Mouse (Mus musculus) forebrain, embryonic 11.5 days (tissue): ENCODE data around the gene P3h1. TPM values are rescaled to one million over a fixed set of nuclear protein-coding genes. Genes with fewer than 3 reads are reported as not detected.

Source experiments
- ATAC-seq: fragments of 200-750 bp; cut with Nextera tagmentation; replicated peaks from 2 replicates; pipeline ENCODE4 v1.8.0; 2017; ENCODE audit warnings: moderate TSS enrichment; ENCODE audit not compliant: low FRiP score
- DNase-seq: peaks from one replicate; pipeline ENCODE4 v3.0.0-alpha.2; 2017; ENCODE audit warnings: low spot score
- H3K27ac ChIP-seq: fragments of 300-500 bp; sonication (generic); 2 replicates; pipeline ENCODE4 v1.5.1; 2014; ENCODE audit warnings: low read depth, low read length
- H3K27me3 ChIP-seq: fragments of 300-500 bp; sonication (generic); 2 replicates; pipeline ENCODE4 v1.6.1; 2014; ENCODE audit warnings: mild to moderate bottlenecking, low read length, mixed read lengths; ENCODE audit not compliant: control insufficient read depth, insufficient read depth
- H3K36me3 ChIP-seq: fragments of 300-500 bp; sonication (generic); 2 replicates; pipeline ENCODE4 v1.6.1; 2014; ENCODE audit warnings: mild to moderate bottlenecking, low read length, moderate library complexity, mixed read lengths; ENCODE audit not compliant: control insufficient read depth, insufficient read depth
- H3K4me1 ChIP-seq: fragments of 300-500 bp; sonication (generic); replicated peaks from 2 replicates; pipeline ENCODE4 v1.6.1; 2014; ENCODE audit warnings: low read length, mixed read lengths; ENCODE audit not compliant: control insufficient read depth, insufficient read depth
- H3K4me2 ChIP-seq: fragments of 300-500 bp; sonication (generic); 2 replicates; pipeline ENCODE4 v1.6.1; 2014; ENCODE audit warnings: low read depth, mild to moderate bottlenecking, low read length, moderate library complexity, mixed read lengths; ENCODE audit not compliant: severe bottlenecking
- H3K4me3 ChIP-seq: fragments of 300-500 bp; sonication (generic); 2 replicates; pipeline ENCODE4 v1.5.1; 2014; ENCODE audit warnings: low read depth, low read length
- H3K9ac ChIP-seq: fragments of 300-500 bp; sonication (generic); 2 replicates; pipeline ENCODE4 v1.6.1; 2014; ENCODE audit warnings: low read length
- H3K9me3 ChIP-seq: fragments of 300-500 bp; sonication (generic); 2 replicates; pipeline ENCODE4 v1.6.1; 2016; ENCODE audit warnings: low read length, mixed read lengths; ENCODE audit not compliant: control insufficient read depth
- WGBS: fragments of 180-500 bp; shearing (Covaris S2); extraction: QIAGEN DNeasy Blood & Tissue Kit; methylation state at CpG from one replicate; pipeline ENCODE4 v1.1.7; 2014; 5-methylcytosine and 5-hydroxymethylcytosine counted together
- polyA plus RNA-seq: library from polyadenylated mRNA; unstranded; fragments of >200 nt; fragmentation: Nextera tagmentation; extraction: Ambion mirVana; gene quantifications from 2 replicates; pipeline ENCODE4 v1.2.1, GENCODE M21; 2014

The P3h1 gene
- polyA plus RNA-seq, 1 experiment from 2014 or later = 16.8 TPM

- Histone ChIP-seq H3K27ac (peak overlapping the region; percentile 78), H3K4me3 (peak overlapping the region; percentile 99), H3K9me3 (no peaks in the 10 kb centered on the region), H3K9ac (peak overlapping the region; percentile 95), H3K4me1 (no peaks in the 10 kb centered on the region; the same call in 1 of the 2 replicates), H3K36me3 (no peaks in the 10 kb centered on the region), H3K27me3 (no peaks in the 10 kb centered on the region), H3K4me2 (peak overlapping the region; percentile 61)
- peak; percentile 78 for DNase-seq
- ATAC-seq = peak; percentile 42
- under 1% methylated on average over 59 of the region's 80 CpGs for whole genome bisulfite sequencing
These were observed 61.0 kb downstream of the P3h1 start for GRCm38 (mm10) chr4:119293574-119294258.

DNA sequence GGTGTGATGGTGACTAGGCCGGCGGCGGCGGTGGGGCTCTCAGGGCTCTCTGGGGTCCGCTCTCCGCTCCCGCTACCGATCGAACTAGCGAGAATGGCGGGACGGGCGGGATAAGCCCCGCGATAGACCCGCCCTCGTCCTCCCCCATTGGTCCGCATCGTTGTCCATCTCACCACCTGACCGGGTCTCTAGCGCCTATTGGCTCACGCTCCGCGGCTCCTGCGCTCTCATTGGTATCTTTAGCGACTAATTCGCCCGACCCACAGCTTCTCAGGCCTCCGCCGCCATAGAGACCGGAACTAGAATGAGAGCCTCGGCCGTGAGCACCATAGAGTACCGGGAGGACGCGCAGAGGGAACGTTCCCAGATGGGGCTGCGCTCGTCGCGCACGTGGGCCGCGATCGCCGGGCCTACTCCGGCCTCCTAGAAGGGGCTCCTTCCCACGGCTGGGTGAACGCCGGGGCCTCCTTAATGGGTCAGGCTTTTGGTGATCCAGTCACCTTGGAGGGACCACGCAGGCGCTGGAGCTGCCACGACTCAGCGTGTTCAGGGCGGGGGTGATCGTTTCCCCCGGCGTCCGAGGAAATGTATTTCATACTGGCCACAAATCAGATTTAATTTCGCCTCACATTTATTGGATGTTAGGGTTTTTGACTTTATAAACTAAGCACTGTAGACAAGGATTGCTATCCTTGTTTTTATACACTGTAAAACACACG, 61.9 kb downstream of the P3h1 start, which contains the start of gene Ybx1:
Gene Ybx1 (minus strand): TSS at position 190 of the 719 bp plus-strand sequence.
- DNase-seq (peak; percentile 99), ATAC-seq (peak; percentile 100)
- under 1% methylated on average over 61 of the region's 61 CpGs for WGBS
- no peaks in the 10 kb centered on the region; the same call in 1 of the 2 replicates for H3K4me1 ChIP-seq
- peak within 1 kb of the TSS; percentile 83 for H3K27ac ChIP-seq
- no peaks in the 10 kb centered on the region for H3K27me3 ChIP-seq
- peak within 1 kb of the TSS; percentile 99 for H3K4me3 ChIP-seq
- H3K4me2 ChIP-seq = peak within 1 kb of the TSS; percentile 61
- no peaks in the 10 kb centered on the region for H3K9me3 ChIP-seq
- peak within 1 kb of the TSS; percentile 95 for H3K9ac ChIP-seq
- no peaks in the 10 kb centered on the region for H3K36me3 ChIP-seq

DNA sequence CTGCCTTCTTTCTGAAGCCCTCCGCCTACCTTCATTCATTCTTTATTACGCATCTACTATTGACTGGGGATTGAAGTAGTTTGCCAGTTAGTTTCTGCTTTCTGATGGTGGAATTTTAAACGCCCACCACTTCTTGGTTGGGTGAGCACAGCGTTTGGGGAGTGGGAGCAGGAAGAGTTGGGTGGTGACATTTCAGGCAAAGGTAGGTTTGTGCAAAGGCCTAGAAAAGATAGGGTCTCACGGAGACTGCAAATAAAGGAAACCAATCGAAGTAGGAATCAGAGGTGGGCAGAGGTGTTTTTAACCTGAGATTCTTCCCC, 62.4 kb downstream of the P3h1 start:
- Histone ChIP-seq H3K27ac (peak overlapping the region; percentile 83; the same call in 1 of the 2 replicates), H3K4me2 (peak overlapping the region; percentile 51), H3K27me3 (no peaks in the 10 kb centered on the region), H3K9ac (peak overlapping the region; percentile 77), H3K9me3 (no peaks in the 10 kb centered on the region), H3K4me3 (peak overlapping the region; percentile 99), H3K36me3 (no peaks in the 10 kb centered on the region), H3K4me1 (no peaks in the 10 kb centered on the region; the same call in 1 of the 2 replicates)
- ATAC-seq (no peak), DNase-seq (no peak)
- 6% methylated on average over 6 of the region's 6 CpGs for WGBS

DNA sequence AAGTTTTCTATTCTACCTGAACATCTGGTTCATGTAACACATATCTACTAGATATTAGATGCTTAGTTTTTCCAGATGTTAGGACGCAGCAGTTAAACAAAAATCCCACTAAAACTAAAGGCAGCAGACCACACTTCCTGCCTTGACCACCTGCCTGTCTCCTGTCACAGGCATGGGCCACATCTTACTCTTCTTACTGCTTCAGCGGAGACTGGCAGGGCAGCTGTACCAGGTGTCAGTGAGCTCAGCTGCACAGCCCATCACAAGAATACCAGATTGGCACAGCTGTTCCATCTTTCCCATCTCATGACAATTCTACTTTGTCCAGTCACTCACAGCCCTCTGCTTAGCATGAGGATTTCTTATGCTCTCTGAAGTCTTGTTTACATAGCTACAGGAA, 64.6 kb downstream of the P3h1 start:
- Histone ChIP-seq H3K4me1 (no peaks in the 10 kb centered on the region; the same call in 1 of the 2 replicates), H3K27me3 (no peaks in the 10 kb centered on the region), H3K27ac (no peak overlapping the region), H3K9me3 (no peaks in the 10 kb centered on the region), H3K4me2 (no peak overlapping the region), H3K36me3 (no peaks in the 10 kb centered on the region), H3K9ac (no peak overlapping the region), H3K4me3 (no peak overlapping the region)
- DNase-seq = no peak
- WGBS = 91% methylated on average over 2 of the region's 2 CpGs
- no peak for ATAC-seq

Other genes with a start within 250 kb of the P3h1 start
- gene Slc2a1, start 124.2 kb upstream of the P3h1 start, polyA plus RNA-seq = 171 and 181 TPM in 2 replicates
- 10.5 and 11.1 TPM in 2 replicates for gene Zfp691, start 58.7 kb upstream of the P3h1 start, polyA plus RNA-seq
- gene Ermap, start 42.9 kb upstream of the P3h1 start, polyA plus RNA-seq = 11.1 and 11.4 TPM in 2 replicates
- gene Svbp, start 37.6 kb upstream of the P3h1 start, polyA plus RNA-seq = 146 and 150 TPM in 2 replicates
- gene Tmem269, start 14.7 kb upstream of the P3h1 start, polyA plus RNA-seq = not detected in 2 replicates
- 37.3 and 37.8 TPM in 2 replicates for gene AU022252, start 203 bp upstream of the P3h1 start, polyA plus RNA-seq
- 0.21 and 0.31 TPM in 2 replicates for gene Cldn19, start 22.5 kb downstream of the P3h1 start, polyA plus RNA-seq
- gene Ybx1, start 61.7 kb downstream of the P3h1 start, polyA plus RNA-seq = 1,312 and 1,467 TPM in 2 replicates
- 119 and 133 TPM in 2 replicates for gene Ppih, start 87.6 kb downstream of the P3h1 start, polyA plus RNA-seq
- 10.2 and 11.0 TPM in 2 replicates for gene Ccdc30, start 182.6 kb downstream of the P3h1 start, polyA plus RNA-seq
- 19.5 and 19.9 TPM in 2 replicates for gene Ppcs, start 189.5 kb downstream of the P3h1 start, polyA plus RNA-seq
- gene Zmynd12, start 189.9 kb downstream of the P3h1 start, polyA plus RNA-seq = not detected in 2 replicates